Mouse (Mus musculus): ENCODE results near the gene Spata16. TPM values are rescaled to one million over a fixed set of nuclear protein-coding genes. Genes with fewer than 3 reads are reported as not detected.

Spata16 gene
- polyA plus RNA-seq, 1 experiment from 2014 or later, result not detected

DNA sequence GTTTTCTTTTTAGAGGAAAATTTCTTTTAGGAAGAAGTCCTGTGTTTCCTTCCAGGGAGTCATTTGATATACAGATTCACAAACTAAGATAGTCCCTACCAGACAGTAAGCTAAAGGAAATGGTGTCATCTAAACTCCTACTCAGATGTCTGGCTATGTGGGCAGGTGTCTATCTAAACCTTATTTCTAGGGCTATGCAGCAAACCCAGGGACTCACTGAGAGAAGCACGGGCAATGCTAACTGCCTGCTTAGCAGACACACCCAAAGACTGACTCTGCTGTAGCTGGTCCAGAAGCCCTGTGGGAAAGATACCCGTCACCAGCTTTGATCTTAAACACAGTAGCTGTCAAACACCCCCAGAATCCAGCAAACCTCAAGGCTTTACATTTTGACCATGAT, 284.2 kb downstream of the Spata16 start:
- DNase-seq, result no peak
- H3K9ac ChIP-seq, result no peak overlapping the region
- ATAC-seq (ENCODE audit: insufficient read depth), result no peak
- H3K4me3 ChIP-seq (ENCODE audit: low read depth, low read length), result no peak overlapping the region
- H3K27me3 ChIP-seq (ENCODE audit: insufficient read depth, low read length), result no peaks in the 10 kb centered on the region
- 81% methylated on average over 2 of the region's 2 CpGs for WGBS
- no peak for TF ChIP-seq CTCF (IDR thresholded peaks at IDR 0.05; ENCODE audit: low read depth)
- no peak overlapping the region for H3K27ac ChIP-seq (ENCODE audit: low read depth)
- H3K4me1 ChIP-seq (ENCODE audit: insufficient read depth), result no peaks in the 10 kb centered on the region
- no peaks in the 10 kb centered on the region for H3K36me3 ChIP-seq (ENCODE audit: insufficient read depth)
- H3K4me2 ChIP-seq, result no peak overlapping the region
- H3K9me3 ChIP-seq (ENCODE audit: low read depth, low read length), result no peaks in the 10 kb centered on the region

DNA sequence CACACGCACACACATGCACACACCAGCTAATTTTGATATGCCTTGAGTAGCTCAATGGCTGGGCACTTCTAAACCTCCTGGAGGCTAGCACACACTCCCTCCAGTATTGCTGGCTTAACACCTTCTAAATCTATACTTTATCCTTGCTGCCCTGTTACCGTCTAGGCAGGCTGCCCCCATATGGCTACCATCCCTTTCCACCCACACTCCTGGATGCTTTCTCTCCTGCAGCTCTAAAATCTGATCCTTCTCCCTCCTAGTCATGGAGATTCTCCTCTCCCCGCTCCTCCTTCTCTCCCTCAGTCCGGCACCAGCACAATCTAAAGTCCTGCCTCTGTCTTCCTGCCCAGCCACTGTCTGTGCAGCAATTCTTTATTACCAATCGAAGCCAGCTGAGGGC, 286.0 kb downstream of the Spata16 start:
- no peaks in the 10 kb centered on the region for H3K4me1 ChIP-seq (ENCODE audit: insufficient read depth)
- WGBS, result 57% methylated on average over 5 of the region's 5 CpGs
- DNase-seq, result no peak

DNA sequence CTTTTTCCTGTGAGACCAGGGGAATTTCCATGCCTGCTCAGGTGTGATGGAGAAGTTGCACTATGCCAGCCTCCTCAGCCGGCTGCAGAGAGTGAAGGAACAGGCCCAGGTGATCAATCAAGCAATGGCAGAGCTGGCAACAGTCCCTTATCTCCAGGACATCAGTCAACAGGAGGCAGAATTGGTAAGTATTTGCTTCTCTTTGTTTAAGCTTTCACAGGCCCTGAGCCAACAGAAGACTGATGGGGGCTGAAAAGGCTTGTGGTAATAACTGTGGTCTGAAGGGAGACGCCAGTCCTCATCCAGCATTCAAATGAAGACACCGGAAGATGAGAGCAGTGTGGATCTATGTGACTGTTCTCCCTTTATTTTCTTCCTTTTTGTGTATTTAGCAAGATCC, 286.8 kb downstream of the Spata16 start:
- no peak for TF ChIP-seq CTCF (IDR thresholded peaks at IDR 0.05; ENCODE audit: low read depth)
- ATAC-seq (ENCODE audit: insufficient read depth) (no peak), DNase-seq (no peak)
- H3K27ac ChIP-seq (ENCODE audit: low read depth), result no peak overlapping the region
- no peak overlapping the region for H3K9ac ChIP-seq
- 11% methylated on average over 3 of the region's 3 CpGs for WGBS
- no peaks in the 10 kb centered on the region for H3K9me3 ChIP-seq (ENCODE audit: low read depth, low read length)
- H3K4me1 ChIP-seq (ENCODE audit: insufficient read depth), result no peaks in the 10 kb centered on the region
- no peaks in the 10 kb centered on the region for H3K27me3 ChIP-seq (ENCODE audit: insufficient read depth, low read length)
- no peak overlapping the region for H3K4me3 ChIP-seq (ENCODE audit: low read depth, low read length)
- no peak overlapping the region for H3K4me2 ChIP-seq
- no peaks in the 10 kb centered on the region for H3K36me3 ChIP-seq (ENCODE audit: insufficient read depth)

More for the DNA sequence above, 286.0 kb downstream of the Spata16 start:
- Histone ChIP-seq H3K9me3 (ENCODE audit: low read depth, low read length) (no peaks in the 10 kb centered on the region), H3K9ac (no peak overlapping the region), H3K4me3 (ENCODE audit: low read depth, low read length) (no peak overlapping the region), H3K36me3 (ENCODE audit: insufficient read depth) (no peaks in the 10 kb centered on the region), H3K27ac (ENCODE audit: low read depth) (no peak overlapping the region), H3K27me3 (ENCODE audit: insufficient read depth, low read length) (no peaks in the 10 kb centered on the region), H3K4me2 (no peak overlapping the region)
- no peak for ATAC-seq (ENCODE audit: insufficient read depth)
- no peak for TF ChIP-seq CTCF (IDR thresholded peaks at IDR 0.05; ENCODE audit: low read depth)

- Histone ChIP-seq H3K9ac (no peak overlapping the region), H3K36me3 (ENCODE audit: insufficient read depth) (no peaks in the 10 kb centered on the region), H3K4me3 (ENCODE audit: low read depth, low read length) (no peak overlapping the region), H3K4me2 (no peak overlapping the region), H3K9me3 (ENCODE audit: low read depth, low read length) (no peaks in the 10 kb centered on the region), H3K4me1 (ENCODE audit: insufficient read depth) (no peaks in the 10 kb centered on the region), H3K27me3 (ENCODE audit: insufficient read depth, low read length) (no peaks in the 10 kb centered on the region), H3K27ac (ENCODE audit: low read depth) (no peak overlapping the region)
- DNase-seq (no peak), ATAC-seq (ENCODE audit: insufficient read depth) (no peak)
- 73% methylated on average over 3 of the region's 3 CpGs for WGBS
- no peak for TF ChIP-seq CTCF (IDR thresholded peaks at IDR 0.05; ENCODE audit: low read depth)
Observed at GRCm38 (mm10) chr3:26933079-26933478, 295.7 kb downstream of the Spata16 start.

DNA sequence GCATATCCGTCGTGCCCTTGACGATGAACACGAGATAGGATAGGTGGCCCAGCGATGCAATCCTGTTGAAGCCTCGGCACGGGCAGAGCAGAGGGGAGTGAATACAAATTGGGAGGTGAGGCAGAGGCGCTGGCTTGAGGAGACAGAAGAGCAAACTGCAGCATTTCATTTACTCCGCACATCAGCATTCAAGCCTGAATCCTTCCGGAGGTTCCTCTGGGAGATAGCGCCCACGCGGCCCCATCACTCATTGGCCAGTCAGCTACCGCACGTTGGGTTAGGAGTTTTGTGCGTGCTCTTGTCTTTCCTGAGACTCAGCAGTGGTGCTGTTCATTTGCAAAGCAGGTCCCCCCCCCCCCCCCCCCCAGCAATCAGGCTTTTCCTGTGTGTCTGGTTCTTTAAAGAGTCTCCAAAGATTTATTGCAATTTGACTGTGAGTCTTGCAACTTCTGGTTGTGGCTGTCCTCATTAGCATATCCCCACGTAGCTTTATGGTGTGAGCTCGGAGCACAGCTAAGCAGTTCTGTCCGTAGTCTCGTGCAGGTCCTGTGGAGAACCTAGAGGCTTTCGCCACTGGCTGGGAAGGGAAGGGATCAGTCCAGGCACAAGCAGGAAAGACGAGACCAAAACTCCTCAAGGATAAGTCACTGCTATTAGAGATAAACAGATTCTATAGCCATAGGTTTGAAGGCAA, 299.6 kb downstream of the Spata16 start:
- 57% methylated on average over 22 of the region's 22 CpGs for WGBS
- H3K4me2 ChIP-seq, result no peak overlapping the region
- H3K4me1 ChIP-seq (ENCODE audit: insufficient read depth), result no peaks in the 10 kb centered on the region
- H3K9me3 ChIP-seq (ENCODE audit: low read depth, low read length), result no peaks in the 10 kb centered on the region
- H3K36me3 ChIP-seq (ENCODE audit: insufficient read depth), result no peaks in the 10 kb centered on the region
- TF ChIP-seq CTCF (IDR thresholded peaks at IDR 0.05; ENCODE audit: low read depth), result no peak
- H3K9ac ChIP-seq, result no peak overlapping the region
- DNase-seq (no peak), ATAC-seq (ENCODE audit: insufficient read depth) (no peak)
- H3K4me3 ChIP-seq (ENCODE audit: low read depth, low read length), result no peak overlapping the region
- no peaks in the 10 kb centered on the region for H3K27me3 ChIP-seq (ENCODE audit: insufficient read depth, low read length)
- H3K27ac ChIP-seq (ENCODE audit: low read depth), result no peak overlapping the region

GRCm38 (mm10) chr3:26966776-26967175, 329.4 kb downstream of the Spata16 start:
- ATAC-seq (ENCODE audit: insufficient read depth) (no peak), DNase-seq (no peak)
- no peak for TF ChIP-seq CTCF (IDR thresholded peaks at IDR 0.05; ENCODE audit: low read depth)
- H3K4me3 ChIP-seq (ENCODE audit: low read depth, low read length), result no peak overlapping the region
- H3K9ac ChIP-seq, result no peak overlapping the region
- no peaks in the 10 kb centered on the region for H3K4me1 ChIP-seq (ENCODE audit: insufficient read depth)
- no peak overlapping the region for H3K4me2 ChIP-seq
- 68% methylated on average over 5 of the region's 5 CpGs for WGBS
- no peaks in the 10 kb centered on the region for H3K27me3 ChIP-seq (ENCODE audit: insufficient read depth, low read length)
- H3K36me3 ChIP-seq (ENCODE audit: insufficient read depth), result no peaks in the 10 kb centered on the region
- no peaks in the 10 kb centered on the region for H3K9me3 ChIP-seq (ENCODE audit: low read depth, low read length)
- H3K27ac ChIP-seq (ENCODE audit: low read depth), result no peak overlapping the region

DNA sequence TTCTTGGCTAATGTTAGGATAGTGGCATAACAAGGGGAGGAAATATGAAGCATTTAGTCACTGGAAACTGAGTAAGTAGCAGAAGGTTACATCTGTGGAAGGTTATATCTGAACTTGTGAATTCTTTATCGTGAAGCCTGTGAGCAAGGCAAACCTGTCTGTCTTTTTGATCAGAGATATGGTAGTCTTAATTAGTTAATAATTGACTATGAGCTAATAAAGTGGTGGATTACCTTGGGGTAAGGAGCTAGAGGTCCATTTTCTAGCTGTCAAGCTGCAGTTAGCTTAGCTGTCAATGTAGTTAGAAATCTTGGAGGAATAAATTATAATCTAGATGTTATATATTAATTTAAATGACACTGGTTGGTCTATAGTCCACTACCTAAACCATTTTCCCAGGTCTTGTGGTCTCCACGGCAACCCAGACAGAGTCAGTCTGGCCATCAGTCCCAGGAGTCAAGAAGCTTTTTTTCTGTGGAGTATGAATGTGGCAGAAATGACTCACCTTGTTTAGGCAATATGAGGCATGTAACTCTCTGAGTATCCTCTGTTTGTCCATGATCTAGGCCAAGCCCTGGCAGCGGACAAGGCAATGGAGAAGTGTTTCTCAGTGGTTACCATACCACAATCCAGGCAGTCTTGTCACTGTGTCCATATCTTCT, 331.6 kb downstream of the Spata16 start:
- Histone ChIP-seq H3K4me3 (ENCODE audit: low read depth, low read length) (no peak overlapping the region), H3K36me3 (ENCODE audit: insufficient read depth) (no peaks in the 10 kb centered on the region), H3K4me2 (no peak overlapping the region), H3K9ac (no peak overlapping the region), H3K4me1 (ENCODE audit: insufficient read depth) (no peaks in the 10 kb centered on the region), H3K9me3 (ENCODE audit: low read depth, low read length) (no peaks in the 10 kb centered on the region), H3K27ac (ENCODE audit: low read depth) (no peak overlapping the region), H3K27me3 (ENCODE audit: insufficient read depth, low read length) (no peaks in the 10 kb centered on the region)
- TF ChIP-seq CTCF (IDR thresholded peaks at IDR 0.05; ENCODE audit: low read depth), result no peak
- 67% methylated on average over 3 of the region's 3 CpGs for WGBS
- ATAC-seq (ENCODE audit: insufficient read depth) (no peak), DNase-seq (no peak)
